Mouse (Mus musculus) natural killer cell, adult 2 months (primary cell): ENCODE data around the gene Tcap.
A peak's percentile ranks its signal among the peaks of the same experiment; 100 is the strongest.

Experiments used
- DNase-seq, 2 experiments: peaks; one replicate each; pipeline ENCODE4 v3.0.0; 2022; ENCODE audit warnings: low spot score in 2 of 2

Tcap gene

DNA sequence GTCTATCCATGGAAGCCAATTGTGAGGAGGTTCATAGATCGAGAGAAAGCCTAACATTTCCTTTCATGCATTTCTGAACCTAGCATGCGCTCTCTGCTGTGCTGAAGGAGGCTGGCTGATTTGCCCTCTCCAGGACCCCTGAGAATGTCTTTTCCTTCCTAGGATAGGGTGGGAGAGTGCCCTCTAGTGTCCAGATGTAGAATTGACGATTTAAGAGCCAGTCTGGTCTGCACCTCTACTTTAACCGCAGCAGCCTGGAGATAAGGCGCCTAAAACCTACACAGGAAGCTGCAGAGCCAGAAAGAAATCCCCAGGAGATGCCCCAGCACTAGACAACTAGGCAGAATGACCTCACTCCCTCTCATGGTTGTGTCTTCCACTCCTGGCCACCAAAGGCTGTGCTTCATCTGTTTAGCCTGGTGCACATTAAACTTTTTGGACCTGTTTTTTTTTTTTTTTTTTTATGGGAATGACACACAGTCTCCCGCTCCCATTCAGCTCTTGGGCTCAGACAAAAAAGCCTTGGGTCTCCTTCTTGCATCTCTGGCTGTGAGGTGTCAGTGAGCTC lies 27.8 kb upstream of the Tcap start:
- peak; percentile 71 to 75 for DNase-seq

DNA sequence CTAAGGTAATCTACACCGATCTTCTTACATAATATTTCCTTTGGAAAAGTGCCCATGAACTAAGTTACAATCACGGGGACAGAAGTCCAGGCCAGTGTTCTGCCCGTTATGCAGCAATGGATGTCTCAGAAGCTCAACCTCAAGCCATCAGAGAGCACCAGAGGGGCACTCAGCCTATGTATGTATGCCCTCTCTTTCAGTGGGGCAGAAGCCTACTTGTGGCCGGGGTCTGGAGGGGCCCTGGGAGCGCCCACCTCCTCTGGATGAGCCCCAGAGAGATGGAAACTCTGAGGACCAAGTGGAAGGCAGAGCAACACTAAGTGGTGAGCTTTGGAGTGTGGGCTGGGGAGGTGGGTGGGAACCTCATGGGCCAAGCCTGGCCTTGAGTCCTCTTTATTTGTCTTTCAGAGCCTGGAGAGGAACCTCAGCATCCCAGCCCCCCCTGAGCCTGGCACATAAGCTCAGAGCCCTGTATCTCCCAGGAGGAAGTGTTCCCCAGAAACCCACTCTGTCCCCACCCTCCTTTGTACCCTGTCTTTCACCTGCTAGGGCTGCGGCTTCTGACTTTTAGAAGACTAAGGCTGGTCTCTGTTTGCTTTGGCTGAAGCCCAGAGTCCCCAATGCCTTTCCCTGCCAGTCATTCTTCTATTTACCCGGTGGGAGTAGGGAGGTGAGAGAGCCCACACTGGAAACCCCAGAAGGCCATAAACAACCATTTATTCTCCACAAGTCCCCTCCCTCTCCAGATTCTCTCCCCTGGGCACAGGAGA lies 26.8 kb upstream of the Tcap start:
- no peak for DNase-seq

DNA sequence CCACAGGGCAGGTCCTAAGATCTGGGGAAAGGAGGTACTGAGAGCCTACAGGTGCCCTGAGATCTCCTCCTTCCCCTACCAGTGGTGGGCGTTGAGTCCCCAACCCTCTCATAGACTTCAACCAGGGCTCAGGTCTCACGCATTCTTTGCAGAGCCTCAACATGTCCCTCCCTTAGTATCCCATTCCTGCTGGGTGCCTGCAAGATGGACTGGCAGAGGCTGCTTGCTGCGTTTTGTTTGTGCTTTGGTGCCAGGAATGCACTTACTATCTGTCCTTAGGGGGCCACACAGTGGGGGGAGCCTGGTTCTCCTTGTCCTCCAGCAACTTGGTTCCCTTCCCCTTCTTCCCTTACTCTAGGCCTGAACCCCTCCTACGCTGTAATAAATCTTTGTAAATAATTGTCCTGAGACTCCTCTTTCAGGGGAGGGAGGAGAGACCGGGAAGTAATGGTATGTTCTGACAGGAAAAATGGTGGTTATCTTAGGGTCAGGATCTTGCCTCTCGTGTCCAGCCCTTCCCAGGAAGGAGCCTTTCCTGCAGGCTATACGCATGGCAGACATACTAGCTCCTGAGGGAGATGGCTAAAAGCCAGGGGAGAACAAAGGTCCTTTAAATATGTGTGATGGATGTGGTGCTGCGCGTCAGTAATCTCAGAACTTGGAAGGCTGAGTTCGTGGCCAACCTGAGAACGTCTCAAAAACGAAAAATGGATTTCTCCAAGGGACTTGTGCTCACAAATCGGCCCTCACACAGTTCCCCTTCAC lies 26.0 kb upstream of the Tcap start:
- no peak for DNase-seq

DNA sequence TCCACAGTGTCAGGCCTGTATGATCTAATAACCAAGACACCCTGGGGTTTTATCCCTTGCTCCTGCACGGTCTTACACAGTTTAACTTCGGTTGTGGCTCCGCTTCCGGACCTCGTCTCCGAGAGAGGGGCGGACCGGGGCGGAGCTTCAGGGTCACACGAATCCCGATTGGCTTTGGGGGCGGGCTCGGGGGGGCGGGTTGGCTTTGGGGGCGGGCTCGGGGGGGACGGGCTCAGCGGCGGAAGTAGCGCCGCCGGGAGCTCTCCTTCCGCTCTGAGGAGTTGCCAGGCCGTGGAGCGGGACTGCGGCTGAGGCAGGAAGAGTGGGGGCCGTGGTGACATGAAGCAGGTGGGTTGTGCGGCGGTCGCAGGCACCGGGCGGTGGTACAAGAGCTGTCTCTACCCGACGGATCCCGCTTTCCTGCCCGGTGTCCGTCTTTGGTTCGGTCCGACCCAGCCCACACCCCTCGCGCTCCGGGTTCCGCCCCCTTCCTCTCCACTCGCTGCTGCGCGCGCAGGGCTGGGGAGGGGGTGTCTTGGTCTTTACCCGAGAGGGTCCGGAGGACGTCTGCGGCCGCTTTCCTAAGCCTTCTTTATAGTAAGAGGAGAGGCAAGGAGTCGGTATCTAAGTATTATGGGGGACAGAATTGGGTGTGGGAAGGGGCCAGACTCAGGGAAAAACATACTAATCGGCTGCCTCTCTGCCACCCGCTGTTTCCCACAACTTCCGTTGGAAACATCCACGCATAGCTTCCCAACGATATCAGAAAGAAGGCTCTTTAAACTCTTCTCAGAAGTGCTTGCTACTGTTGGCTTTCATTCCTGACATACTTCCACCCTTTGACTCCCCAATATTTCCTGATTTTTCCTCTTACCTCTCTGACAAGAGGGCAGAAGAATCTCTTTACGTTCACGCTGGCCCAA lies 25.2 kb upstream of the Tcap start, which contains the start of gene Stard3:
Stard3 (plus strand) TSS at position 208 of the 923 bp plus-strand sequence.
- DNase-seq: peak; percentile 82 to 90

GRCm38 (mm10) chr11:98360866-98361521 lies 22.6 kb upstream of the Tcap start:
- no peak for DNase-seq

- no peak for DNase-seq
Observed at GRCm38 (mm10) chr11:98363817-98364216, 19.8 kb upstream of the Tcap start.

DNA sequence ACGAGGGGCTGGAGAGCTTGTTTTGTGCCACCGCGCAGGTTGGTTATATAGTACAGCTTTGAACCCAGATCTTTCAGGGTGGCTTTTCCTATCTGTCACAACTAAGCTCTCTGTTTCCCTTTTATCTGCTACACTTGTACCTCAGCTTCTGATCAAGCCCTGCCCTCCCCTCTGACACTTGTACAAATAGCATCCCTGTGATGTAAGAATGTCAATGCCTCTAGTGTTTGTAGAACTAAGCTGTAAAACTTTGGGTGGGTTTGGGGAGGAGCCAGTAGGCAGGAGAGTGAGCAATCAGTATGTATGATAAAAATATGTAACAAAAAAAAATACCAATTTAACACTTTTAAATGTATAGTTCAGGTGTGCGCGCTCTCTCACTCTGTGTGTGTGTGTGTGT lies 19.2 kb upstream of the Tcap start:
- no peak for DNase-seq

GRCm38 (mm10) chr11:98366290-98366689 lies 17.3 kb upstream of the Tcap start:
- DNase-seq: no peak

DNA sequence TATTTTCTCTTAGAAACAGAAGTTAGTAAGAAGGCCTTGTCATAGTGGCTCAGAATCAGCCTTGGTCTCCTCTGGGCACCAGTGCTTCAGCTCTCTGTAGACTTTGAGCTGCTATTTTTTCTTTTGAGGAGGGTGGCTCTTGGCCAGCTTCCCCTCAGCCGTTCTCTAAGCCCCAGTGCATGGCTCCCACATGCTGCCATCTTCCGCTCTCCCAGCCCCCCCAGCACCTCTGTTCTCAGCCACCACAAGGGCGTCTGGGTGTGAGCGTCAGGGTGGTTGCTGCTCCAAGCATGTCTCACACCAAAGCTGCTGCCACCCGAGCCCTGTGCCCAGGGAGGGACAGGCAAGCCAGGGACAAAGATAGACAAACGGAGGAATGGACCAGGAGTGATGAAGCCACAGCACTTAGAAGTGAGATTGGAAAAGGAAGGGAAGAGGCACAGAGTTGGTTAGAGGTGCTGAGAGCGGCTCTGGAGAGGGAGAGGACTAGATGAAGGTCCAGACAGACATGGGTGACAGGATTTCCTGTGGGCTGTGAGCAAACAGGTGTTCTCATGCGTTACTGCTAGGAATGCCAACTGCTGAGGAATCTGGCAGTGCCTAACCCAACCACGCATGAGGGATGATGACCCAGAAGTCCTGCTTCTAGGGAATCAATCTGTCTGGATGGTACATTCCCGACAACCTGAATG lies 16.3 kb upstream of the Tcap start:
- DNase-seq: peak; percentile 51 to 64

- no peak for DNase-seq
Observed at GRCm38 (mm10) chr11:98367863-98368186, 15.8 kb upstream of the Tcap start.

DNA sequence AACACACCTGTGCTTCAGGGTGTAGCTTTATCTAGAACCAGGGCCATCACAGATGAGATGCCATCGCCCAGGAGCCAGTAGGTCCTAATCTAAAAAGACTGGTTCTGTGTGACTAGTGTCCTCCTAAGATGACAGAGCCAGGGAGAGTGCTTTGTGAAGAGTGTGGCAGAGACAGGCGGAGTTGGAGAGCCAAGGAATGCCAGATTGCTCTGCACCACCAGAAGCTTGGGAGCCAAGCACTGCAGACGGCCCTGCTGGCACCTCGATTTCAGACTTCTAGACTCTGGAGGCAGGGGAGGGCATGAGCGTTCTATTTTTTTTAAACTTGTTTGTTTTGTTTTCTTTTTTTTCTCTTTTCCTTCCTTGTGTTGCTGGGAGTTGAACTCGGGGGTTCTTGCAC lies 14.3 kb upstream of the Tcap start:
- DNase-seq: no peak

- DNase-seq: no peak
Observed at GRCm38 (mm10) chr11:98370588-98370987, 13.0 kb upstream of the Tcap start.

GRCm38 (mm10) chr11:98371556-98372240 lies 11.9 kb upstream of the Tcap start:
- no peak for DNase-seq

GRCm38 (mm10) chr11:98372406-98372805 lies 11.2 kb upstream of the Tcap start:
- DNase-seq: peak; percentile 40 to 56

DNA sequence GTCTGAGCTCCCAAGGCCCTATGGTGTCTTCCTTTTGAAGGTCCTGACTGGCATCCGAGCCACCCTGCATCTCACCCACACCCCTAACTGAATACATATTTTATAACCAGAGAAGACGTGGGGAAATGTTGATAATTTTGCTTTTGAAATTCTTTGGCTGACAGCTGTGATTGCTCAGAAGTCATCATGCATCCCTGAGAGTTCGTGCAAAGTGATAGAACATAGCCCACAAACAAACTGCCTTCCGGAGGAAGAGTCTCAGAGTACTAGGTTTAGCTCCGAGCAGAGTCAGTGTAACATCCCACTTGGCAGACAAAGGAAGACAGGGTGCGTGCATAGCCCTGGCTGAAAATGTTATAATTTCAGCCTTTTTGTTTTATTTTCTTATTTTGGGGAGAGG lies 10.4 kb upstream of the Tcap start:
- DNase-seq: no peak

DNA sequence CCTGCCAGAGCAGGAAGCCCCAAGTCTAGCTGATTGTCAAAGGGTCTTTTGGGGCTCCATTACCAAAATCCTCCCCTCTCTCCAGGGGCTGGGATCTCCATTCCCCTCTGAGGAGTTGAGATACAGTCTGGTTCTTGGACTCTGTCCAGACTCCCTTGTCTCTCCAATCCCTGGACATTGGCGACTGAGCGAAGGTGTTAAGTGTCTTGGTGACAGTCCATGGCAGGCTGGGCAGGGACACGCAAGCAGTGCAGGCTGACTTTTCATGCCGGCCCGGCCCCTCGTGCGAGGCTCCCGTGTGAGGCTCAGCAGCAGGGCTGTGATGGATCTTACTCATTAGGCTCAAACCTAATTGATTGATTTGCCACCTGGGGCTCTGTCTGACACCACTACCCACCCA lies 9.3 kb upstream of the Tcap start:
- no peak for DNase-seq

GRCm38 (mm10) chr11:98376756-98377155 lies 6.9 kb upstream of the Tcap start:
- no peak for DNase-seq

DNA sequence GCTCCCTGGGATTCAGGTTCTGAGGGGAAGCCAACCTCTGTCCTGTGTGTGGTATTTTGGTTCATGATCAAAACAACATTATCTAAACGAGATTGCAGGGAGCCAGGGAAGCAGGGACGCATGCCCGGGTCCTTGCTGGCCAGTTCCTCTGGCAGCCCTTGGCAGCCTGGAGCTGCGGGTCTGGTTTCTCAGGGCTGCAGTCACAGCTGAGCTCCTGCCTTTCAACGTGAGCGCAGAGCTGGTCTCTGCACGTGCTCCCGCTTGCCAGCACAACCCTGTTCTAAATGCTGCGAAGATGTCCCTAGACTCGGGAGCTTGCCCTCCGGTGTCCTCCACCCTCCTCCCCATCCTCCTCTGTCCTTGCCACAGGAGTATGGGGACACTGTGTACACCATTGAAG lies 5.8 kb upstream of the Tcap start:
- DNase-seq: no peak

DNA sequence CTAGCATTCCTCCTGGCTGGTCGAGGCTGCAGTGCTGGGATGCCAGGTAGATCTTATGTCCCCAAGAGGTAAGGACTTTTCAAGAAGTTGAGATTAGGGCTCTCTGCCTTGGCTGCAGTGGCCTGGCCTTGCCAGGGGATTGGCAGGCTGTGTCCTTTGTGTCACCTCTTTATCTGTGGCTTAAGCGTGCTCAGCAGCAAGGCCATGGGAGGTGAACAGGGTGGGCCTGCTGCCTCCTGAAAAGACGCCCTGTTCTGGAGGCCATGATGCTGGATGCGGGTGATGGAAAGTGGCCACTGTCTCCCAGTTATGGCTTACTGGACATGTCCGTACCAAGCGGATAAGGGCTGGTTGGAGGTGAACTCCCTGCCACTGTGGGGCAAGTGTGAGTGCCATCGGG lies 4.2 kb upstream of the Tcap start:
- DNase-seq: no peak

DNA sequence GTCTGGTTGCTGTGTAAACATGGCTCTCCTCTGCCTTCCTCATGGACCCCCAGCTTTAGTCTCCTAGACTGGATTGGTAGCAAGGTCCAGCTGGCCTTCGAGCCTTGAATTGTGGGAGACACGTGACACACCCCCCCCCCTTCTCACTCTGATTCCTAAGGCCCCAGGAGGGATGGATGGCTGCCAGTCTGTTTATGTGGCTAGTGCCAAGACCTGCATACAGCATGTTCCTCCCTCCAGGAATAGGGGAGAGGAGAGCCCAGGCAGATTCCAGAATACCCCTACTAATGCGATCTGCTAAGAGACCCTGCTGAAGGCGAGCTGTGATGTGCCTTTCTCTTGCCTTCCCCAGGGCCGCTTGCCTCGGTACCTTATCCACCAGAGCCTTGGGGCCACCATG lies 3.5 kb upstream of the Tcap start:
- no peak for DNase-seq
